Mouse (Mus musculus) liver, embryonic 12.5 days (tissue): Measurements from ENCODE around the gene Zfp867. TPM values are rescaled to one million over a fixed set of nuclear protein-coding genes. Genes with fewer than 3 reads are reported as not detected.

Experiments
- ATAC-seq: fragments of 200-750 bp; cut with Nextera tagmentation; 2 replicates; pipeline ENCODE4 v1.8.0; 2017; ENCODE audit warnings: moderate number of reproducible peaks, mild to moderate bottlenecking, moderate library complexity
- H3K27ac ChIP-seq: fragments of 300-500 bp; sonication (generic); 2 replicates; pipeline ENCODE4 v1.5.1; 2016; ENCODE audit warnings: mild to moderate bottlenecking
- H3K27me3 ChIP-seq: fragments of 300-500 bp; sonication (generic); replicated peaks from 2 replicates; pipeline ENCODE4 v1.6.1; 2016; ENCODE audit warnings: mild to moderate bottlenecking, moderate library complexity
- H3K36me3 ChIP-seq: fragments of 300-500 bp; sonication (generic); 2 replicates; pipeline ENCODE4 v1.6.1; 2016; ENCODE audit warnings: mild to moderate bottlenecking, moderate library complexity
- H3K4me1 ChIP-seq: fragments of 300-500 bp; sonication (generic); 2 replicates; pipeline ENCODE4 v1.6.1; 2016
- H3K4me2 ChIP-seq: fragments of 300-500 bp; sonication (generic); 2 replicates; pipeline ENCODE4 v1.6.1; 2016; ENCODE audit warnings: mild to moderate bottlenecking, moderate library complexity
- H3K4me3 ChIP-seq: fragments of 300-500 bp; sonication (generic); 2 replicates; pipeline ENCODE4 v1.5.1; 2016; ENCODE audit warnings: mild to moderate bottlenecking, moderate library complexity
- H3K9ac ChIP-seq: fragments of 300-500 bp; sonication (generic); 2 replicates; pipeline ENCODE4 v1.6.1; 2016; ENCODE audit warnings: mild to moderate bottlenecking, moderate library complexity
- H3K9me3 ChIP-seq: fragments of 300-500 bp; sonication (generic); replicated peaks from 2 replicates; pipeline ENCODE4 v1.6.1; 2016; ENCODE audit warnings: mild to moderate bottlenecking, moderate library complexity
- WGBS: fragments of 180-500 bp; shearing (Covaris S2); methylation state at CpG from one replicate; pipeline ENCODE4 v1.1.7; 2016; ENCODE audit not compliant: insufficient replicate concordance; 5-methylcytosine and 5-hydroxymethylcytosine counted together
- polyA plus RNA-seq: library from polyadenylated mRNA; unstranded; fragments of >200 nt; fragmentation: Nextera tagmentation; extraction: Ambion mirVana; gene quantifications from 2 replicates; pipeline ENCODE4 v1.2.1, GENCODE M21; 2016

Gene Zfp867
- polyA plus RNA-seq, 1 experiment from 2014 or later = 1.7 TPM

- H3K4me3 ChIP-seq = no peak overlapping the region
- H3K4me2 ChIP-seq = no peak overlapping the region
- H3K4me1 ChIP-seq = peaks cover 17% of the 10 kb centered on the region; the same call in 1 of the 2 replicates
- H3K27me3 ChIP-seq = no peaks in the 10 kb centered on the region
- H3K27ac ChIP-seq = no peak overlapping the region
- H3K9ac ChIP-seq = no peak overlapping the region
- no peaks in the 10 kb centered on the region for H3K9me3 ChIP-seq
- peaks cover 17% of the 10 kb centered on the region; the same call in 1 of the 2 replicates for H3K36me3 ChIP-seq
- no peak for ATAC-seq
- WGBS = 65% methylated on average over 2 of the region's 2 CpGs
Measured at GRCm38 (mm10) chr11:59421967-59422366, 50.3 kb downstream of the Zfp867 start.

DNA sequence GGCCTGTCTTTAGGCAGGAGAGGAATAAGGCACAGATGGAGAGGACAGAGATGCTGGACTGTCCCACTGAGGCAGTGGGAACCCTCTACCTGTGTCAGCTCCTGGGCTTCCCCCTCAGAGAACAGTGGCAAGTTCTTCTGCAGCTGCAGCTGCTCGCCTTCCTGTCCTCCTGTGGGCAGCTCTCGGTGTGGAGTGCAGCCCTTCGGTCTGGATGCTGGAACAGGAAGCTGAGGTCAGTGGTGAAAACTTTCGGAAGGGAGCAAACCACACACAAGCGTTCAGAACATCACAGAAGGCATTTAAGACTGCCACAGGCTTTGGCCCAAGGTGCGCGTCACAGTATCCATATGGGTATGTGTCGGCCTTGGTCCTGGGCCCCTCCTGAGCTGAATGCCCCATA lies 50.8 kb downstream of the Zfp867 start:
- Histone ChIP-seq H3K36me3 (peaks cover 16% of the 10 kb centered on the region; the same call in 1 of the 2 replicates), H3K27ac (no peak overlapping the region), H3K4me1 (peaks cover 17% of the 10 kb centered on the region; the same call in 1 of the 2 replicates), H3K4me3 (no peak overlapping the region), H3K27me3 (no peaks in the 10 kb centered on the region), H3K4me2 (no peak overlapping the region), H3K9ac (no peak overlapping the region), H3K9me3 (no peaks in the 10 kb centered on the region)
- ATAC-seq = no peak
- WGBS = 43% methylated on average over 8 of the region's 8 CpGs

DNA sequence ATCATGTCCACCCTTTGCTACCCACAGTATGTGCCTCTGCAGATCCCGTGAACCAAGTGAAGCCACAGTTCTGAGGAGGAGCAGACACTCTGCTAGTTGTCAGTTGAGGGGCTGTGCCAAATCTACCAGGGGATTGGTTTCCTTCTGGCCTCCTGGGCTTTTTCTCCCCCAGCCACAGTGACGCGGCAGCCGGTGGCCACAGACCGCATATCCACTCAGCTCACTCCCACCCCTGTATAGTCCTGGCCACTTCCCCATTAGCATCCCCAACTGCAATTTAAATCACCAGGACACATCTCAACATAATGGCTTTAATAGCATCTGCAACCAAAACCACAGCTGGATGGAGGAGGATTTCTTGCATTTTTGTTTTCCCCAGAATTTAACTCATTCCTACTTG lies 53.6 kb downstream of the Zfp867 start:
- no peak for ATAC-seq
- no peak overlapping the region for H3K4me2 ChIP-seq
- no peaks in the 10 kb centered on the region for H3K9me3 ChIP-seq
- H3K36me3 ChIP-seq = peaks cover 13% of the 10 kb centered on the region; the same call in 1 of the 2 replicates
- peaks cover 14% of the 10 kb centered on the region; the same call in 1 of the 2 replicates for H3K4me1 ChIP-seq
- WGBS = 19% methylated on average over 5 of the region's 5 CpGs
- no peak overlapping the region for H3K9ac ChIP-seq
- no peaks in the 10 kb centered on the region for H3K27me3 ChIP-seq
- H3K4me3 ChIP-seq = no peak overlapping the region
- H3K27ac ChIP-seq = no peak overlapping the region

DNA sequence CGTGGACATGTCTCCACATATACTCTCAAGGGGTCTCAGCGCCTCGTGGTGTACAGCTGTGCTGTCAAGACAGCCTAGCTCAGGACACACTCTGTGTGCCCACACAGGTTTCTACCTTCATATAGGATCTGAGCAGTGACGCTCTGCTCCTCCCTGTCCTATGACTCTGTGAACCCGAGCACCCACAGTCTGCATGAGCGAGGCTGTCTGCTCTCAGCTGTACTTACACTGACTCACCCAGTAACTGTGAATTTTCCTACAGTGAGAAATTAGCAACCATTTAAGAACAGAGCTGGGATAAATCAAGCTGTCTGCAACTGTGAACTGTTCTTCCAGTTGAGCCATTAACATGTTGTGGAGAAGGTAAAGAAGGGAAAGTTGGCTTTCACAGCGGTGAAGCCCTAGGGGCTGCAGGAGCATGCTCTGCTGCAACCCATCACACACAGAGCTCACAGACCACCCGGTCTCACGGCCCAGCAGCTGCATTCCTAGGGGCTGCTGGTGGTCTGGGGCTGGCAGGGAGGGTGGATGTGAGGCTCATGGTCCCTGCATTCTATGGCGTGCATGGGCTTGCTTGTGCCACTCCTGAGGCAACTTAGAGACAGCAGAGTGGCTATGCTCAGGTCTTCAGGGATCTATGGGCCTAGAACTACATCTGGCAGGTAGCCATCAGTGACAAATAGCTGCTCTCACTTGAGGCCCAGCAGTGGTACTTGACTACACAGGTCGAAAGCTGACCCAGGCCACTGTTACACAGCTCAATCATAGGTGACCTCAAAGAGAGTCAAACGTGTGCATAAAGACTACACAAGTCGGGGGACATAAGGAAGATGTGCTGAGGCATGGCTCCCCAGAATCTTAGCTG lies 59.0 kb downstream of the Zfp867 start:
- no peak overlapping the region for H3K27ac ChIP-seq
- H3K9ac ChIP-seq = no peak overlapping the region
- H3K4me1 ChIP-seq = peaks cover 17% of the 10 kb centered on the region
- no peaks in the 10 kb centered on the region for H3K9me3 ChIP-seq
- H3K27me3 ChIP-seq = no peaks in the 10 kb centered on the region
- no peak overlapping the region for H3K4me2 ChIP-seq
- no peak overlapping the region for H3K4me3 ChIP-seq
- 72% methylated on average over 13 of the region's 13 CpGs for whole genome bisulfite sequencing
- no peaks in the 10 kb centered on the region for H3K36me3 ChIP-seq
- ATAC-seq = no peak

- H3K9ac ChIP-seq = no peak overlapping the region
- ATAC-seq = no peak
- H3K36me3 ChIP-seq = peaks cover 8% of the 10 kb centered on the region; the same call in 1 of the 2 replicates
- H3K4me3 ChIP-seq = no peak overlapping the region
- 76% methylated on average over 6 of the region's 6 CpGs for WGBS
- H3K9me3 ChIP-seq = no peaks in the 10 kb centered on the region
- H3K4me1 ChIP-seq = peaks cover 17% of the 10 kb centered on the region
- no peak overlapping the region for H3K4me2 ChIP-seq
- no peaks in the 10 kb centered on the region for H3K27me3 ChIP-seq
- no peak overlapping the region for H3K27ac ChIP-seq
Measured at GRCm38 (mm10) chr11:59412058-59412457, 60.2 kb downstream of the Zfp867 start.

Other genes with a start within 250 kb of the Zfp867 start
- 341 TPM in 2 replicates for gene Arf1, start 244.2 kb downstream of the Zfp867 start, polyA plus RNA-seq
- 0.06 TPM in 1 of 2 replicates, not detected in the other for gene Wnt3a, start 181.7 kb downstream of the Zfp867 start, polyA plus RNA-seq
- 0.32 and 0.50 TPM in 2 replicates for gene Wnt9a, start 165.5 kb downstream of the Zfp867 start, polyA plus RNA-seq
- not detected in 2 replicates for gene Prss38, start 96.8 kb downstream of the Zfp867 start, polyA plus RNA-seq
- 7.5 and 7.7 TPM in 2 replicates for gene Jmjd4, start 22.4 kb downstream of the Zfp867 start, polyA plus RNA-seq
- gene Snap47, start 21.3 kb downstream of the Zfp867 start, polyA plus RNA-seq = 34.4 and 35.8 TPM in 2 replicates
- gene Zkscan17, start 54.3 kb upstream of the Zfp867 start, polyA plus RNA-seq = 8.6 and 9.1 TPM in 2 replicates
- gene Nlrp3, start 69.1 kb upstream of the Zfp867 start, polyA plus RNA-seq = 0.41 and 0.43 TPM in 2 replicates
- gene Olfr222, start 103.8 kb upstream of the Zfp867 start, polyA plus RNA-seq = not detected in 2 replicates
- gene Olfr223, start 120.8 kb upstream of the Zfp867 start, polyA plus RNA-seq = not detected in 2 replicates
- gene Mprip, start 188.8 kb upstream of the Zfp867 start, polyA plus RNA-seq = 36.4 and 38.5 TPM in 2 replicates